Mouse (Mus musculus): ENCODE data around the gene Gm4450.
"Not testable (repeated sequence)": the region's sequence is repeated elsewhere in the genome, so short reads cannot be mapped to it uniquely, and the experiment has no call there.

- not testable (repeated sequence) for TF ChIP-seq TAL1, GATA1 (IDR thresholded peaks at IDR 0.05; ENCODE audit: low read length)
These were observed 13.7 kb downstream of the Gm4450 start for GRCm38 (mm10) chr3:98443149-98443779.

Data from erythroblast, embryonic 14.5 days (primary cell).